Mouse (Mus musculus): ENCODE results near the gene Rbfox3. TPM values are rescaled to one million over a fixed set of nuclear protein-coding genes. Genes with fewer than 3 reads are reported as not detected.
"Not testable (repeated sequence)": the region's sequence is repeated elsewhere in the genome, so short reads cannot be mapped to it uniquely, and the experiment has no call there.

The Rbfox3 gene
- polyA plus RNA-seq, 1 experiment = 117 TPM

GRCm38 (mm10) chr11:118792163-118792915 is 119.1 kb downstream of the Rbfox3 start:
- Histone ChIP-seq H3K27ac (ENCODE audit: insufficient read depth, low read length) (peak overlapping the region; percentile 97), H3K4me1 (ENCODE audit: control insufficient read depth, insufficient read depth, low read length) (peaks cover 34% of the 10 kb centered on the region), H3K4me3 (ENCODE audit: insufficient read depth, low read length) (no peak overlapping the region)
- TF ChIP-seq POLR2A (IDR thresholded peaks at IDR 0.05; ENCODE audit: extremely low read depth, insufficient read depth, low read length) (0 out of 2 replicates have a peak, but pooled peaks have one; percentile 39), CTCF (IDR thresholded peaks at IDR 0.05; ENCODE audit: extremely low read depth, insufficient read depth, low read length) (no peak)

- TF ChIP-seq CTCF (IDR thresholded peaks at IDR 0.05; ENCODE audit: extremely low read depth, insufficient read depth, low read length) (no peak), POLR2A (IDR thresholded peaks at IDR 0.05; ENCODE audit: extremely low read depth, insufficient read depth, low read length) (peak; percentile 28; the same call in 1 of the 2 replicates)
- Histone ChIP-seq H3K27ac (ENCODE audit: insufficient read depth, low read length) (peak overlapping the region; percentile 84), H3K4me1 (ENCODE audit: control insufficient read depth, insufficient read depth, low read length) (peaks cover 34% of the 10 kb centered on the region), H3K4me3 (ENCODE audit: insufficient read depth, low read length) (no peak overlapping the region)
These were observed 120.0 kb downstream of the Rbfox3 start for GRCm38 (mm10) chr11:118791391-118791790.

DNA sequence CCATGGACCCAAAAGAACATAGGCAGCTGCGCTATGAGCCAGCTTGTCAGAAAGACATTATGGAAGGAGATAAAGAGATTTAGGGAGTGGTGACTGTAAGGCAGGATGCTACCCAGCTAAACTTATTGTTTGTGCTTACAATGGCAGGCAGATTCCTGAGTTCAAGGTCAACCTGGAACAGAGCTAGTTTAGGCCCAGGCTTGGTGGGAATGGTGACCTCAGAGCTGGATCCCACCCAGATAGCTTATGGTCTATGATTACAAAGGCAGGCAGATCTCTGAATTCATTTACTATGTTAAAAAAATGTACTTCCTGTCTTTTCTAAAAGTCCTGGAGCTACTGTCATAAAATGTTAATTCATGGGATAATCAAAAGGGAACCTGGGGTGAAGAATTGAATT is 123.3 kb downstream of the Rbfox3 start:
- H3K4me1 ChIP-seq (ENCODE audit: control insufficient read depth, insufficient read depth, low read length) = peaks cover 19% of the 10 kb centered on the region
- TF ChIP-seq CTCF (IDR thresholded peaks at IDR 0.05; ENCODE audit: extremely low read depth, insufficient read depth, low read length) (no peak), POLR2A (IDR thresholded peaks at IDR 0.05; ENCODE audit: extremely low read depth, insufficient read depth, low read length) (no peak)
- H3K27ac ChIP-seq (ENCODE audit: insufficient read depth, low read length) = no peak overlapping the region
- H3K4me3 ChIP-seq (ENCODE audit: insufficient read depth, low read length) = no peak overlapping the region

GRCm38 (mm10) chr11:118782677-118783076 is 128.7 kb downstream of the Rbfox3 start:
- H3K27ac ChIP-seq (ENCODE audit: insufficient read depth, low read length) = 0 out of 2 replicates have a peak overlapping the region, but pooled peaks have one; percentile 13

GRCm38 (mm10) chr11:118775753-118776152 is 135.6 kb downstream of the Rbfox3 start:
- Histone ChIP-seq H3K4me3 (ENCODE audit: insufficient read depth, low read length) (no peak overlapping the region), H3K27ac (ENCODE audit: insufficient read depth, low read length) (peak overlapping the region; percentile 35; the same call in 1 of the 2 replicates), H3K4me1 (ENCODE audit: control insufficient read depth, insufficient read depth, low read length) (peaks cover 25% of the 10 kb centered on the region)
- TF ChIP-seq CTCF (IDR thresholded peaks at IDR 0.05; ENCODE audit: extremely low read depth, insufficient read depth, low read length) (peak; percentile 60), POLR2A (IDR thresholded peaks at IDR 0.05; ENCODE audit: extremely low read depth, insufficient read depth, low read length) (no peak)

More at GRCm38 (mm10) chr11:118782677-118783076, 128.7 kb downstream of the Rbfox3 start:
- no peak for TF ChIP-seq POLR2A (IDR thresholded peaks at IDR 0.05; ENCODE audit: extremely low read depth, insufficient read depth, low read length)
- TF ChIP-seq CTCF (IDR thresholded peaks at IDR 0.05; ENCODE audit: extremely low read depth, insufficient read depth, low read length) = no peak
- Histone ChIP-seq H3K4me3 (ENCODE audit: insufficient read depth, low read length) (no peak overlapping the region), H3K4me1 (ENCODE audit: control insufficient read depth, insufficient read depth, low read length) (peaks cover 12% of the 10 kb centered on the region; the same call in 1 of the 2 replicates)

DNA sequence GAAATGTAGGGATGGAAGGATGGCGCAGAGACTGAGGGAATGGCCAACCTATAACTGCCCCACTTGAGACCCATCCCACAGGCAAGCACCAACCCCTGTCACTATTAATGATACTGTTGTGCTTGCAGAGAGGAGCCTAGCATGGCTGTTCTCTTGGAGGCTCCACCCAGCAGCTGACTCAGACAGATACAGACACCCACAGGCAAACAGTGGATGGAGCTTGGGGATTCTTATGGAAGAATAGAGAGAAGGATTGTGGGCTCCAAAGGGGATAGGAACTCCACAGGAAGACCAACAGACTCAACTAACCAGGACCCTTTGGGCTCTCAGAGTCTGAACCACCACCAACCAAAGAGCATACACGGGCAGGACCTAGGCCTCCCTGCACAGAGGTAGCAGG is 136.6 kb downstream of the Rbfox3 start:
- H3K27ac ChIP-seq (ENCODE audit: insufficient read depth, low read length); H3K4me3 ChIP-seq (ENCODE audit: insufficient read depth, low read length): not testable (repeated sequence)
- H3K4me1 ChIP-seq (ENCODE audit: control insufficient read depth, insufficient read depth, low read length) = peaks cover 25% of the 10 kb centered on the region

DNA sequence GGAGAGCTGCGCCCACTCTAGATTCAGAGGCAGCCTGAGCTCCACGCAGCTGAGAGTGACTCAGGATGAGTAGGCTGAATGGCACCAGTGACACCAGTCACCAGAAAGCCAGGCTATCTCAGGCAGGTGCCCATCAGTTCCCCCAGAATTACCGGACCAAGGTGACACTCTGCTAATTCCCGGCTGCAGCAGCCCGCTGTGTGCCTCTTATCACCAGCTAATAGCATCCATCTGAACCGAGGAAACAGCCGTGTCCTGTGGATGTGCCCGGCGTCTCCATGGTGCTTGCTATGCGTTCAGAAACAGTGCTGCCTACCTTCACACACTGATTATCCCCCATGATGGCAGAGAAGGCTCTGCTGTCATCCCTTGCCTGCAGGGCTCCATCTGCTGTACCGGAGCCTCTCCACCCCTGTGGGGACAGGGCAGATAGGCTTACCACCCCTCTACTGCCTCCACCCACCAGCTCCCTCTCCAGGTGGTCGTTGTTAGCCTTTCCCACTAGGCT is 138.3 kb downstream of the Rbfox3 start:
- Histone ChIP-seq H3K4me3 (ENCODE audit: insufficient read depth, low read length) (no peak overlapping the region), H3K27ac (ENCODE audit: insufficient read depth, low read length) (peak overlapping the region; percentile 53), H3K4me1 (ENCODE audit: control insufficient read depth, insufficient read depth, low read length) (peaks cover 23% of the 10 kb centered on the region)
- TF ChIP-seq CTCF (IDR thresholded peaks at IDR 0.05; ENCODE audit: extremely low read depth, insufficient read depth, low read length) = no peak
- peak; percentile 42; the same call in 1 of the 2 replicates for TF ChIP-seq POLR2A (IDR thresholded peaks at IDR 0.05; ENCODE audit: extremely low read depth, insufficient read depth, low read length)

DNA sequence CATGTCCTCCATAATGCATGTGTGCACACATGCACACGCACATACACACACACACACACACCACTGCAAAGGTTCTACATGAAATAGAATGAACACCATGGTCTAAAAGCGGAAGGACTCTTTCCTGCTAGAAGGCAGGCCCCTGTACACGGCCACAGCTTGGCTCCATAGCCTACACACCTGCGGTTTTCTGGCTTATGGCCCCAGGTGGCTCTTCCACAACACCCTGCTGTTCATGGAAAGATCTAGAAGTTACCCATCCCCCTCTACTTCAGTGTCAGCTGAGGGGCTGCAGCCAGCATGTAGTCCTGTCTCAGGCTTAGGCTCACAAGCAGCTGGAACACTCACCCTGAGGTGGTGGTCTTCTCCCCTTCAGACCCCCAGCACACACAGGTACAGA is 140.0 kb downstream of the Rbfox3 start:
- no peak overlapping the region for H3K4me3 ChIP-seq (ENCODE audit: insufficient read depth, low read length)
- TF ChIP-seq CTCF (IDR thresholded peaks at IDR 0.05; ENCODE audit: extremely low read depth, insufficient read depth, low read length) (no peak), POLR2A (IDR thresholded peaks at IDR 0.05; ENCODE audit: extremely low read depth, insufficient read depth, low read length) (no peak)
- peak overlapping the region; percentile 85 for H3K27ac ChIP-seq (ENCODE audit: insufficient read depth, low read length)
- peaks cover 26% of the 10 kb centered on the region for H3K4me1 ChIP-seq (ENCODE audit: control insufficient read depth, insufficient read depth, low read length)

- no peak overlapping the region for H3K4me3 ChIP-seq (ENCODE audit: insufficient read depth, low read length)
- no peak overlapping the region for H3K27ac ChIP-seq (ENCODE audit: insufficient read depth, low read length)
- TF ChIP-seq POLR2A (IDR thresholded peaks at IDR 0.05; ENCODE audit: extremely low read depth, insufficient read depth, low read length) = no peak
- peaks cover 25% of the 10 kb centered on the region for H3K4me1 ChIP-seq (ENCODE audit: control insufficient read depth, insufficient read depth, low read length)
These were observed 140.6 kb downstream of the Rbfox3 start for GRCm38 (mm10) chr11:118770789-118771188.

GRCm38 (mm10) chr11:118769542-118769941 is 141.9 kb downstream of the Rbfox3 start:
- peaks cover 25% of the 10 kb centered on the region for H3K4me1 ChIP-seq (ENCODE audit: control insufficient read depth, insufficient read depth, low read length)
- H3K27ac ChIP-seq (ENCODE audit: insufficient read depth, low read length) = peak overlapping the region; percentile 49; the same call in 1 of the 2 replicates
- no peak overlapping the region for H3K4me3 ChIP-seq (ENCODE audit: insufficient read depth, low read length)
- TF ChIP-seq CTCF (IDR thresholded peaks at IDR 0.05; ENCODE audit: extremely low read depth, insufficient read depth, low read length) (no peak), POLR2A (IDR thresholded peaks at IDR 0.05; ENCODE audit: extremely low read depth, insufficient read depth, low read length) (no peak)
